Mouse (Mus musculus) kidney, postnatal 0 days (tissue): ENCODE data around the gene Cadps2. TPM values are rescaled to one million over a fixed set of nuclear protein-coding genes. Genes with fewer than 3 reads are reported as not detected.
A peak's percentile ranks its signal among the peaks of the same experiment; 100 is the strongest.

Source experiments
- ATAC-seq: fragments of 200-750 bp; cut with Nextera tagmentation; replicated peaks from 2 replicates; pipeline ENCODE4 v1.8.0; 2017; ENCODE audit warnings: low read depth, moderate number of reproducible peaks, moderate TSS enrichment, moderate library complexity; ENCODE audit not compliant: low FRiP score
- DNase-seq: peaks from one replicate; pipeline ENCODE4 v3.0.0-alpha.2; 2016; ENCODE audit warnings: low spot score
- H3K27ac ChIP-seq: fragments of 300-500 bp; sonication (generic); 2 replicates; pipeline ENCODE4 v1.5.1; 2014; ENCODE audit warnings: mild to moderate bottlenecking
- H3K27me3 ChIP-seq: fragments of 300-500 bp; sonication (generic); 2 replicates; pipeline ENCODE4 v1.6.1; 2014; ENCODE audit warnings: low read length, mixed read lengths; ENCODE audit not compliant: insufficient read depth
- H3K36me3 ChIP-seq: fragments of 300-500 bp; sonication (generic); 2 replicates; pipeline ENCODE4 v1.6.1; 2014; ENCODE audit warnings: low read length, mixed read lengths; ENCODE audit not compliant: insufficient read depth
- H3K4me1 ChIP-seq: fragments of 300-500 bp; sonication (generic); replicated peaks from 2 replicates; pipeline ENCODE4 v1.6.1; 2014; ENCODE audit warnings: antibody characterized with exemption, low read length, mixed read lengths; ENCODE audit not compliant: insufficient read depth
- H3K4me2 ChIP-seq: fragments of 300-500 bp; sonication (generic); 2 replicates; pipeline ENCODE4 v1.6.1; 2014; ENCODE audit warnings: mild to moderate bottlenecking, low read length, moderate library complexity, mixed read lengths
- H3K4me3 ChIP-seq: fragments of 300-500 bp; sonication (generic); replicated peaks from 2 replicates; pipeline ENCODE4 v1.5.1; 2014; ENCODE audit warnings: low read depth, low read length
- H3K9ac ChIP-seq: fragments of 300-500 bp; sonication (generic); 2 replicates; pipeline ENCODE4 v1.6.1; 2014; ENCODE audit warnings: low read depth, low read length
- H3K9me3 ChIP-seq: fragments of 300-500 bp; sonication (generic); replicated peaks from 2 replicates; pipeline ENCODE4 v1.6.1; 2016; ENCODE audit warnings: low read length, inconsistent platforms, mixed read lengths
- CTCF ChIP-seq: IDR thresholded peaks from 2 replicates; pipeline ENCODE4 v1.5.1; 2016; ENCODE audit warnings: antibody characterized with exemption, low read depth, mild to moderate bottlenecking, moderate library complexity
- whole genome bisulfite sequencing: fragments of 180-500 bp; shearing (Covaris S2); extraction: QIAGEN DNeasy Blood & Tissue Kit; methylation state at CpG from one replicate; pipeline ENCODE4 v1.1.7; 2014; 5-methylcytosine and 5-hydroxymethylcytosine counted together
- polyA plus RNA-seq: library from polyadenylated mRNA; unstranded; fragments of >200 nt; fragmentation: Nextera tagmentation; extraction: Ambion mirVana; gene quantifications from 2 replicates; pipeline ENCODE4 v1.2.1, GENCODE M21; 2015

The Cadps2 gene
- polyA plus RNA-seq, 1 experiment from 2014 or later: 10.1 TPM

DNA sequence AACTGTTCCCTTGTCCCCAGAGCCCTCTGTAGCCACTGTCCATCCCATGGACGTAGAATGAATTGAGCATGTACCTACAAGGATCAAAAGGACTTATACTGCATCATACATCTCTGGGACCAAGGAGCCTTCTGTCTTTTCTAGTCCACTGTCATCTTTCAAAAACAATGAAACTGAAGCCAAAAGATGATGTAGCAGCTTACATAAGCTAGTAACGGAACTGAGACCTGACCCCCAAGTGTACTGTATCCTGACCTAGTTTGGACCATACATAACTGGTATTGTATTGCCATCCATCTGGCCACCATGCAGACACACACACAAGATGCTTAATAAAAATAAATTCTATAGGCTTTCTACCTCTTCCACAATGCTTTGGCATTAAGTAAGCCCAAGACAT lies 350.2 kb downstream of the Cadps2 start:
- TF ChIP-seq CTCF: no peak
- no peak for ATAC-seq
- no peaks in the 10 kb centered on the region for H3K9me3 ChIP-seq
- H3K4me2 ChIP-seq: no peak overlapping the region
- H3K36me3 ChIP-seq: no peaks in the 10 kb centered on the region
- no peaks in the 10 kb centered on the region for H3K4me1 ChIP-seq
- no peaks in the 10 kb centered on the region for H3K27me3 ChIP-seq
- no peak overlapping the region for H3K9ac ChIP-seq
- DNase-seq: no peak
- H3K27ac ChIP-seq: no peak overlapping the region
- 78% methylated on average over 2 of the region's 2 CpGs for WGBS
- H3K4me3 ChIP-seq: no peak overlapping the region

DNA sequence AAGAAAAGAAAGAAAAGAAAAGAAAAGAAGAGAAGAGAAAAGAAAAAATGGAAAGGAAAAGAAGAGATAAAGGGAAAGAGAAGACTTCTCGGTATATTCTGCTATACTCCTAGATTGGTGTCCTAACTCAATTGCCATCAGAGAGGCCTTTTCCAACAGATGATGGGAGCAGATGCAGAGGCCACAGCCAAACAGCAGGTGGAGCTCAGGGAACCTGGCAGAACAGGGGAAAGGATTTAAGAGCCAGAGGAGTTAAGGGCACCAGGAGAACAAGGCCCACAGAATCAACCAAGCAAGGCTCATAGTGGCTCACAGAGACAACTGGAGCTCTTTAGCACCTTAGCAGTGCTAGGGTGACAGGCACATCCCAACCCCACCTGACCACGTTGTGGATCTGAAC lies 366.5 kb downstream of the Cadps2 start:
- H3K27me3 ChIP-seq: no peaks in the 10 kb centered on the region

GRCm38 (mm10) chr6:23471830-23472229 lies 367.4 kb downstream of the Cadps2 start:
- 54% methylated on average over 2 of the region's 2 CpGs for WGBS
- Histone ChIP-seq H3K36me3 (no peaks in the 10 kb centered on the region), H3K9ac (no peak overlapping the region), H3K9me3 (no peaks in the 10 kb centered on the region), H3K27ac (no peak overlapping the region), H3K4me1 (no peaks in the 10 kb centered on the region), H3K4me2 (no peak overlapping the region), H3K4me3 (no peak overlapping the region), H3K27me3 (no peaks in the 10 kb centered on the region)
- no peak for ATAC-seq
- TF ChIP-seq CTCF: no peak
- no peak for DNase-seq

More for the DNA sequence above, 366.5 kb downstream of the Cadps2 start:
- Histone ChIP-seq H3K9ac (no peak overlapping the region), H3K36me3 (no peaks in the 10 kb centered on the region), H3K9me3 (no peaks in the 10 kb centered on the region), H3K4me1 (no peaks in the 10 kb centered on the region), H3K27ac (no peak overlapping the region), H3K4me2 (no peak overlapping the region), H3K4me3 (no peak overlapping the region)
- peak; percentile 67 for TF ChIP-seq CTCF
- peak; percentile 41 for DNase-seq
- ATAC-seq: no peak; the same call in 1 of the 2 replicates
- 62% methylated on average over 2 of the region's 2 CpGs for WGBS

DNA sequence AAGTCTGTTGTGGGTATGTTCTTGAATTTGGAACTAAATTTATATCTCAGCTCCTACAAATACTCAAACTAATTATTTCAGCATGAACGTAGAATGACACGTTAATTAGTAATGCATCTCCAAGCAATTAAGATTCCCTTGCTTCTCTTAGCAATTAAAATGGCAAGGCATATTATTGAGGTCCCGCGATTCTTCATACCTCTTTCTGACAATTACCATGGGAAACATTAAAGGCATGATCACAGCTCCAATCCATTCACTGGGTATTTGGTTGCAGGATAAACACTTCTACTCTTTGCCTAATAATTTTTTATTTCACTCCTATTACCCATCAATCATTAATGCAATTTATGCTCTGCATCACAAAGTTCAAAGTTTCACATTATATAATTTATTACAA lies 371.3 kb downstream of the Cadps2 start:
- Histone ChIP-seq H3K4me1 (no peaks in the 10 kb centered on the region), H3K27me3 (no peaks in the 10 kb centered on the region), H3K4me2 (no peak overlapping the region), H3K4me3 (no peak overlapping the region), H3K9ac (no peak overlapping the region), H3K27ac (no peak overlapping the region), H3K36me3 (no peaks in the 10 kb centered on the region), H3K9me3 (no peaks in the 10 kb centered on the region)
- ATAC-seq: no peak
- no peak for DNase-seq
- no peak for TF ChIP-seq CTCF
- WGBS: 53% methylated on average over 4 of the region's 4 CpGs

DNA sequence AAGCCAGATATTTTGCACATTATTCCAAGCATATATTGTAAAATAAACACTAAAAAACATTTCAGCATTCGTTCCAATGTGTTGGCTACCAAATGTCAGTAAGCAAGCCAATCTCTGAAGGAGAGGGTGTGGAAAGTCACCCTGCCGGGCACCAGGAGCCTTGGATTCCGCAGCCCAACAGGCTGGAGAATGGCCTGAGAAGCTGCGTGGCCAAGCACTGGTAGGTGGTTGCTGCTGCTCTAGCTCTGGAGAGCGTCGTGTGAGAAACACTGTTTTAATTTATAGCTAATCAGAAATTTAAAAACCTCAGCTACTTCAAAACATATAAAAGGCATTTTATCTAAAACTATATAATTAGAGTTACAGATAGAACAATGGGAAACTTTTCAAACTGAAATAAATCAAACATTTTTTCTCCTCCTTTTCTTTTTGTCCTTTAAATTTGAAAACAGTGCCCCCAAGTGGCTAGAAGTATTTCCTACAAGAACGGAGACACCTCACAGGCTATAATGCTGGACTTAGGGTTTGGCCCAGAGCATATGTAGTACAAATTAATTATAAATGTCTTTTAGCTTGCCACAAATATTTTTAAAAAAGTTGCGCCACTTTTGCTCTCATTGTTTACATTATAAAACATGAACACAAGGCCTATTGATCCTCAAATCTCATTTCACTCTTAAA lies 376.5 kb downstream of the Cadps2 start:
- WGBS: 24% methylated on average over 8 of the region's 8 CpGs
- peak; percentile 72 for TF ChIP-seq CTCF
- ATAC-seq: no peak
- Histone ChIP-seq H3K27ac (no peak overlapping the region), H3K4me3 (no peak overlapping the region), H3K9ac (no peak overlapping the region), H3K4me1 (no peaks in the 10 kb centered on the region), H3K36me3 (no peaks in the 10 kb centered on the region), H3K9me3 (no peaks in the 10 kb centered on the region), H3K27me3 (no peaks in the 10 kb centered on the region), H3K4me2 (no peak overlapping the region; the same call in 1 of the 2 replicates)
- DNase-seq: peak; percentile 68

DNA sequence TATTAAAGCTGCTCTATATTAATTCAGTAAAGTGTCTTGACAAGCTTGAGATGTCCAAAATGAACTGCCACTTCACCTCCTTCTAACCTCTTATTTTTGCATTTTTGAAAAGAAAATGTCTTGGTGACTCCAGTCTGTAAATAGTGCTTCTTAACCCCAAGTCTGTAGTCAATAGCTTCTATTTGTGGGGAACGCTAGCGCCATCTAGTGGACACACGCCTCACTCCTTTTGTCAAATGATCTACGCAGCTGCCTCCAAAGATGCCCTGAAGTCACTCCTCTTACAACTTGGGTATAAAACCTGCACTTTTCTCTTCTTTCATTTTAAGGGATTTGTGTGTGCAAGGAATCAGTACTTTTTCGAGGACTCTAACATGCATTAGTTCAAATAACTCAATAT lies 381.5 kb downstream of the Cadps2 start:
- Histone ChIP-seq H3K27me3 (no peaks in the 10 kb centered on the region), H3K4me1 (no peaks in the 10 kb centered on the region), H3K4me3 (no peak overlapping the region), H3K36me3 (no peaks in the 10 kb centered on the region), H3K4me2 (no peak overlapping the region), H3K9ac (no peak overlapping the region), H3K27ac (no peak overlapping the region), H3K9me3 (no peaks in the 10 kb centered on the region)
- TF ChIP-seq CTCF: peak; percentile 95
- DNase-seq (peak; percentile 87), ATAC-seq (no peak)
- WGBS: 3% methylated on average over 5 of the region's 5 CpGs

DNA sequence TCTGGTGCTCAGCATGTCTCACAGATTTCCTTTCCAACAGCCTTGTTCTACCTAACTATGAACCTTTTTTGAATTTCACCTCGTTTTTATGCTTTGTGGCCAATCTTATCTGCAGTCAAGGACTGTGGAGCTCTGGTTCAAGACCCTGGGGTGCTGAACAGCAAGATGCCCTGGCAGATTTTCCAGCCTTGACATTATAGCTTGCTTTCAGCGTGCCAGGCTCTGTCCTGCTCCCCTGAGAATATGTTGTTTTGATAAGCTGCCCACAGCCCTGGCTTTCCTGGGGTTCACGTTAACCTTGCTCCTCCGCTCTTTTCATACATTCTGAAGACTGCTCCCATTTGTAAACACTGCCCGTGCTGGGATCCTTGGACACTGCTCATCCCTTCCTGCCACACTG lies 385.3 kb downstream of the Cadps2 start:
- no peaks in the 10 kb centered on the region for H3K9me3 ChIP-seq
- no peaks in the 10 kb centered on the region for H3K36me3 ChIP-seq
- ATAC-seq (no peak), DNase-seq (no peak)
- TF ChIP-seq CTCF: no peak
- H3K4me3 ChIP-seq: no peak overlapping the region
- 62% methylated on average over 5 of the region's 5 CpGs for WGBS
- H3K4me2 ChIP-seq: no peak overlapping the region
- no peak overlapping the region for H3K27ac ChIP-seq
- no peak overlapping the region for H3K9ac ChIP-seq
- H3K4me1 ChIP-seq: no peaks in the 10 kb centered on the region
- H3K27me3 ChIP-seq: no peaks in the 10 kb centered on the region
